Mouse (Mus musculus) hindbrain, embryonic 10.5 days (tissue): ENCODE data around the gene Nubp2. TPM values are rescaled to one million over a fixed set of nuclear protein-coding genes. Genes with fewer than 3 reads are reported as not detected.

Experiments
- DNase-seq: peaks from one replicate; pipeline ENCODE4 v3.0.0-alpha.2; 2017; ENCODE audit warnings: low spot score
- H3K27ac ChIP-seq: fragments of 300-500 bp; sonication (generic); 2 replicates; pipeline ENCODE4 v1.5.1; 2016; ENCODE audit warnings: mild to moderate bottlenecking, moderate library complexity
- H3K27me3 ChIP-seq: fragments of 300-500 bp; sonication (generic); 2 replicates; pipeline ENCODE4 v1.6.1; 2016; ENCODE audit warnings: mild to moderate bottlenecking; ENCODE audit not compliant: poor library complexity, insufficient read depth, severe bottlenecking
- H3K36me3 ChIP-seq: fragments of 300-500 bp; sonication (generic); 2 replicates; pipeline ENCODE4 v1.6.1; 2016; ENCODE audit warnings: mild to moderate bottlenecking, moderate library complexity
- H3K4me1 ChIP-seq: fragments of 300-500 bp; sonication (generic); replicated peaks from 2 replicates; pipeline ENCODE4 v1.6.1; 2016; ENCODE audit warnings: mild to moderate bottlenecking
- H3K4me3 ChIP-seq: fragments of 300-500 bp; sonication (generic); 2 replicates; pipeline ENCODE4 v1.5.1; 2016; ENCODE audit warnings: mild to moderate bottlenecking, moderate library complexity
- H3K9me3 ChIP-seq: fragments of 300-500 bp; sonication (generic); 2 replicates; pipeline ENCODE4 v1.6.1; 2016; ENCODE audit warnings: mild to moderate bottlenecking, moderate library complexity
- whole genome bisulfite sequencing: fragments of 180-500 bp; shearing (Covaris S2); methylation state at CpG from one replicate; pipeline ENCODE4 v1.1.7; 2016; 5-methylcytosine and 5-hydroxymethylcytosine counted together
- polyA plus RNA-seq: library from polyadenylated mRNA; unstranded; fragments of >200 nt; fragmentation: Nextera tagmentation; extraction: Ambion mirVana; gene quantifications from 2 replicates; pipeline ENCODE4 v1.2.1, GENCODE M21; 2016

The Nubp2 gene
- polyA plus RNA-seq, 1 experiment from 2014 or later: 95.5 TPM

DNA sequence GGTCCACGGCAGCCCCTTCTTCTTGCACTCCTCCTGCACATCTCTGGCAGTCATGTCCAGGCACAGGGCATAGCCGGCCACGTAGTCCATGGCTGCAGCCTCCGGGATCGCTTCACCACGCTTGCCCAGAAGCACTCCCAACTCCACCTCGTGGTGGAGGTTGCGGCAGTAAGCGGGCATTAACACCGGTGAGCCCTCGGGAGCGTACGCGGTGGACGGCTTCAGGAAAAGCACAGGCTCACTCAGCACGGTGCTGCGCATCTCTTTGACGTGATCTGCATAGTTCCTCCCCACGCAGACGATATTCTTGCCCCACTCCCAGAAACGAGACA lies 36.5 kb downstream of the Nubp2 start:
- no peaks in the 10 kb centered on the region for H3K9me3 ChIP-seq
- WGBS: under 1% methylated on average over 21 of the region's 21 CpGs
- peaks cover 29% of the 10 kb centered on the region for H3K4me1 ChIP-seq
- peak overlapping the region; percentile 70 for H3K4me3 ChIP-seq
- peak overlapping the region; percentile 93 for H3K27ac ChIP-seq
- H3K36me3 ChIP-seq: peaks cover 13% of the 10 kb centered on the region
- H3K27me3 ChIP-seq: peaks cover 10% of the 10 kb centered on the region
- DNase-seq: no peak

DNA sequence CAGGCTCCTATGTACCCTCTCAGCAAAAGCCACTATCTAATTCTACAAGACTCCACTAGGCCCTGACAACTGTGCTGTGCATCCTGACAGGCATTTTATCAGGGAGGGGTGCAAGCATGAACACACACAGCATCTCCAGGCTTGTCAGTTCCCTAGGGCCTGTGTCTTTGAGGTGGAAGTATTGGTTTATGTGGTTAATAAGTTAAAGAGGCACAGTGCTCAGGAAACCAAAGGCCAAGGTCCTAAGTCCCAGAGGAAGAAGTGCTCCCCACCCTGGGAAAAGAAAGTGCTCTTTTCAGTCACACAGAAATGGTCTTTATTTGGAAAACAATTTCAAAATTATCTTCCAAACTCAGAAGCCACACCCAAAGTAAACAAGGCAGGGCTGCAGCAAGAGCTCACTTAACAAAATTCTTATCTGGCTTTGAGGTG lies 37.5 kb downstream of the Nubp2 start:
- peaks cover 29% of the 10 kb centered on the region for H3K4me1 ChIP-seq
- H3K27ac ChIP-seq: no peak overlapping the region; the same call in 1 of the 2 replicates
- H3K4me3 ChIP-seq: peak overlapping the region; percentile 70
- peaks cover 17% of the 10 kb centered on the region for H3K27me3 ChIP-seq
- H3K9me3 ChIP-seq: no peaks in the 10 kb centered on the region
- DNase-seq: no peak
- peaks cover 9% of the 10 kb centered on the region for H3K36me3 ChIP-seq

DNA sequence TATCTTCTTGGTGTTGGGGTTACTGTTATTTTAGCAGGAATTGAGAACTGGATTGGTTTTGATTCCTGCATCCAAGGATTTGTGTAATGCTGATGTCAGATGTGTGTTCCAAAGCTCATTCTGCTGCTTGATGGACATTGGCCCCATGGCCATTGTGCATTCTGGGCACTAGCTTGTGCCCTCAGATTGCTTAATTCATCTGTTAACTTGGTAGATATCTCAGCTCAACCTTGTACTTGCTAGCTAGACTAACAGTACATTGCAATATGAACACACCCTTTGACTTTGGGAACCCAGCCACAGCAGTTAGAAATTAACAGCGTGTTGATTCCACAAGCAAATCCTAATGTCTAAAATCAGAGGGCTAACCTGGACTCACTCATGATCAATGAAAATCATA lies 38.8 kb downstream of the Nubp2 start:
- DNase-seq: no peak
- H3K4me1 ChIP-seq: peaks cover 29% of the 10 kb centered on the region
- no peak overlapping the region for H3K4me3 ChIP-seq
- no peaks in the 10 kb centered on the region for H3K36me3 ChIP-seq
- no peaks in the 10 kb centered on the region for H3K9me3 ChIP-seq
- no peak overlapping the region for H3K27ac ChIP-seq
- 94% methylated on average over 1 of the region's 1 CpGs for WGBS
- peaks cover 17% of the 10 kb centered on the region for H3K27me3 ChIP-seq

DNA sequence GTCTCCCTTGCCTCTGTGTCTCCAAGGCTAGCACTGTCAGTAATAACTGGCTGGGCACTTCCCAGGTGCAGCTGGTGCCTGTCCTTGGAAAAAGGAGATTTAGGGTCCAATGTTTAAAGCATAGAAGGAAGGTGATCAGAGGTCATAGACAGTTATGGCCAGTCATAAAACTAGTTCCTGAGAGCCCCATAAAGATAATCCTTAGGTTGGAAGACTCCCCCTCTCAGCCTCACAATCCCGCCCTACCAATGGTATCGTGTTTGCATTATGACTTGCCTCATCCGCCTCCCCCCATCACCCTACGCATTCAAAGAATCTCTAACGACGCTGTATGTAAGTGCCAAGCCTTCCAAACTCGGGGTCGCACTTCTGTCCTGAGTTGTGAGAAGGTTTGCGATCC lies 41.6 kb downstream of the Nubp2 start:
- no peaks in the 10 kb centered on the region for H3K36me3 ChIP-seq
- no peaks in the 10 kb centered on the region for H3K9me3 ChIP-seq
- no peak overlapping the region for H3K4me3 ChIP-seq
- H3K27ac ChIP-seq: no peak overlapping the region
- peaks cover 7% of the 10 kb centered on the region; the same call in 1 of the 2 replicates for H3K27me3 ChIP-seq
- no peak for DNase-seq
- peaks cover 13% of the 10 kb centered on the region for H3K4me1 ChIP-seq
- 55% methylated on average over 9 of the region's 9 CpGs for WGBS

DNA sequence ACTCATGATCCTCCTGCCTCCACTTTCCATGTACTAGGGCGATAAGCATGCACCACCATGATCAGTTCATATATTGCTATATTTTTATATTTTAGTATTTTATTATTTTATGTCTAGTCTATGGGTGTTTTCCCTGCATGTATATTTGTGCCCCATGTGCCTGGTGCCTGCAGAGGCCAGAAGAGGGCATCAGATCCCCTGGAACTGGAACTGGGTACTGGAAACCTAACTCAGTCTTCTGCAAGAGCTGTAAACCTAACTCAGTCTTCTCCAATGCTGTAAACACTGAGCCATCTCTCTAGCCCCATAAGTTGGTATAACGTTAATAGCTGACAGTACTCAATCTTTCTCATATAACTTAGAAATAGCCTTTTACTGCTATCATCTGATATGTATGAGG lies 43.5 kb downstream of the Nubp2 start:
- no peaks in the 10 kb centered on the region for H3K36me3 ChIP-seq
- 60% methylated on average over 2 of the region's 2 CpGs for WGBS
- H3K4me3 ChIP-seq: no peak overlapping the region
- no peak for DNase-seq
- no peaks in the 10 kb centered on the region for H3K4me1 ChIP-seq
- no peaks in the 10 kb centered on the region for H3K9me3 ChIP-seq
- H3K27me3 ChIP-seq: peaks cover 7% of the 10 kb centered on the region; the same call in 1 of the 2 replicates
- no peak overlapping the region for H3K27ac ChIP-seq

DNA sequence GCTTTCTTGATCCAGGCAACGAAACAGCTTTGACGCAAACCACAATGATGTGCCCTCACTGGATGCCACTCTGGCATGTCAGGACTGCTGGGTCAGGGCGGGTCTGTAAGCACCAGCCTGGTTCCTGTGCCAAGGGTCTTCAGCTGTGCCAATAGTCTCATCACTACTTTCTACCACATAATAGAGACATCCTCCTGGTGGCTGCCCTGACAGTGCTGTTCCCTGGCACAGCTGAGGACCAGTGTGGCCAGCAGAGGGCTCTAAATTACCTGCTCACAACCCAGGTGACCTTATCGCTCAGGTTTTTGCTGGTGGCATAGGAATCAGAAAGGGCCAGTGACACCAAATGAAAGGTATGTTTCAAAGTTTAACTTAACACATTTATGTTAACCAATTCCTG lies 45.0 kb downstream of the Nubp2 start:
- Histone ChIP-seq H3K36me3 (no peaks in the 10 kb centered on the region), H3K27ac (no peak overlapping the region), H3K9me3 (no peaks in the 10 kb centered on the region), H3K27me3 (peaks cover 7% of the 10 kb centered on the region; the same call in 1 of the 2 replicates), H3K4me3 (no peak overlapping the region), H3K4me1 (no peaks in the 10 kb centered on the region)
- no peak for DNase-seq
- WGBS: 55% methylated on average over 4 of the region's 4 CpGs

DNA sequence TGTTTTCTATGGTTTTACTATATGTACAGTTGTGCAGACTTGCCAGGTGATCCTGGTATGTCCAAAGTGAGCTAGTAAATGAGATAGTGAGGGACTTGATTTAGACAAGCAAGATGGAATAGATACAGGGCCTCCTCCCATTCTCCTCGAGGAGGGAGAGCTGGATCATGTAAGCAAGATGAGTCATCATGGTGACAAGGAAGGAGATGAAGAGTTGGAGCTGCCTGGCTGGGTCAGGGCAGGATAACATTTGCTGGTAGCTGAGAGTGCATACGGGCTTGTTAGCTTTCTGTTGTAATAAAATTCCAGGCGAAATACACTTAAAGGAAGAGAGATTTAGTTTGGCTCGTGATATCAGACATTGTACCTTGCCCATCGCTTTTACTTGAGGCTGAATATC lies 45.8 kb downstream of the Nubp2 start:
- 70% methylated on average over 5 of the region's 5 CpGs for WGBS
- no peak for DNase-seq
- no peaks in the 10 kb centered on the region for H3K9me3 ChIP-seq

DNA sequence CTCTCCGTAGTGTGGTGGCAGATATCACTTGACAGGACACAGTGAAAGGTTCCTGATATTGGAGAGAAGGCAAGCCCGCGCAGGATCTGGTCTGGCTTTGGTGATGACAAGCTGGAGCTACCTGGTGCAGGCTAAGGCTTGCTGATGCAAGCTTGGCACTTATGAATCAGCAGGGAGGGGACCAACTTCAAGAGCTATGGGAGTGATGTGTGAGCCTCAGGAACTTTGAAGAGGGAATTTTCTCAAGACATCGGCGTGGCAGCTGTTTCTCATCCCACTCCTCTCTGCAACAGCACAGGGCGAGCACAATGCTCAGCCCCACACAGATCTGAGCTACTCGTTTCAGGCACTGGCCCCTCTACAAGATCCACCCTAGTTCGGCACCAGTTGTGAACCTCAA lies 46.3 kb downstream of the Nubp2 start, which contains the start of gene Hagh:
TSS of gene Hagh (plus strand) at position 302 of the 400 bp plus-strand sequence.
- H3K9me3 ChIP-seq: no peaks in the 10 kb centered on the region
- no peak within 1 kb of the TSS for H3K27ac ChIP-seq
- no peak within 1 kb of the TSS for H3K4me3 ChIP-seq
- peaks cover 7% of the 10 kb centered on the region; the same call in 1 of the 2 replicates for H3K27me3 ChIP-seq
- H3K4me1 ChIP-seq: no peaks in the 10 kb centered on the region
- H3K36me3 ChIP-seq: no peaks in the 10 kb centered on the region
- 71% methylated on average over 8 of the region's 8 CpGs for WGBS
- no peak for DNase-seq

More for the DNA sequence above, 45.8 kb downstream of the Nubp2 start:
- H3K4me3 ChIP-seq: no peak overlapping the region
- peaks cover 7% of the 10 kb centered on the region; the same call in 1 of the 2 replicates for H3K27me3 ChIP-seq
- H3K27ac ChIP-seq: no peak overlapping the region
- H3K4me1 ChIP-seq: no peaks in the 10 kb centered on the region
- no peaks in the 10 kb centered on the region for H3K36me3 ChIP-seq

Other genes starting within 250 kb of the Nubp2 start
- gene Slc9a3r2, start 236.0 kb downstream of the Nubp2 start, polyA plus RNA-seq: 34.2 and 39.2 TPM in 2 replicates
- not detected in 2 replicates for gene Npw, start 227.9 kb downstream of the Nubp2 start, polyA plus RNA-seq
- gene Zfp598, start 216.7 kb downstream of the Nubp2 start, polyA plus RNA-seq: 26.2 and 28.6 TPM in 2 replicates
- gene Syngr3, start 196.4 kb downstream of the Nubp2 start, polyA plus RNA-seq: 9.2 and 15.1 TPM in 2 replicates
- gene Gfer, start 190.2 kb downstream of the Nubp2 start, polyA plus RNA-seq: 49.7 and 50.9 TPM in 2 replicates
- gene Noxo1, start 190.1 kb downstream of the Nubp2 start, polyA plus RNA-seq: 1.5 and 1.8 TPM in 2 replicates
- gene Tbl3, start 178.7 kb downstream of the Nubp2 start, polyA plus RNA-seq: 133 and 140 TPM in 2 replicates
- 0.22 TPM in 2 replicates for gene Rnf151, start 168.3 kb downstream of the Nubp2 start, polyA plus RNA-seq
- 1,403 and 1,781 TPM in 2 replicates for gene Rps2, start 168.2 kb downstream of the Nubp2 start, polyA plus RNA-seq
- 212 and 240 TPM in 2 replicates for gene Ndufb10, start 161.9 kb downstream of the Nubp2 start, polyA plus RNA-seq
- gene Rpl3l, start 158.5 kb downstream of the Nubp2 start, polyA plus RNA-seq: not detected in 2 replicates
- 21.4 and 23.4 TPM in 2 replicates for gene Msrb1, start 149.7 kb downstream of the Nubp2 start, polyA plus RNA-seq
- 1.5 and 2.0 TPM in 2 replicates for gene Hs3st6, start 133.4 kb downstream of the Nubp2 start, polyA plus RNA-seq
- gene Meiob, start 82.1 kb downstream of the Nubp2 start, polyA plus RNA-seq: 0.10 TPM in 1 of 2 replicates, not detected in the other
- 30.7 and 34.3 TPM in 2 replicates for gene Hagh, start 46.2 kb downstream of the Nubp2 start, polyA plus RNA-seq
- gene Fahd1, start 36.0 kb downstream of the Nubp2 start, polyA plus RNA-seq: 18.4 and 20.7 TPM in 2 replicates
- 0.58 and 0.65 TPM in 2 replicates for gene Igfals, start 20.4 kb downstream of the Nubp2 start, polyA plus RNA-seq
- 48.9 and 53.4 TPM in 2 replicates for gene Spsb3, start 294 bp upstream of the Nubp2 start, polyA plus RNA-seq
- 30.8 and 36.3 TPM in 2 replicates for gene Eme2, start 8.7 kb upstream of the Nubp2 start, polyA plus RNA-seq
- gene Mrps34, start 8.8 kb upstream of the Nubp2 start, polyA plus RNA-seq: 96.7 and 102 TPM in 2 replicates
- gene Nme3, start 10.2 kb upstream of the Nubp2 start, polyA plus RNA-seq: 44.7 and 46.5 TPM in 2 replicates
- gene Mapk8ip3, start 50.6 kb upstream of the Nubp2 start, polyA plus RNA-seq: 51.4 and 61.7 TPM in 2 replicates
- 358 and 426 TPM in 2 replicates for gene Jpt2, start 74.3 kb upstream of the Nubp2 start, polyA plus RNA-seq
- gene Cramp1l, start 129.4 kb upstream of the Nubp2 start, polyA plus RNA-seq: 7.9 and 9.1 TPM in 2 replicates
- 25.1 and 31.7 TPM in 2 replicates for gene Ift140, start 129.7 kb upstream of the Nubp2 start, polyA plus RNA-seq
- 13.0 and 13.7 TPM in 2 replicates for gene Tmem204, start 197.2 kb upstream of the Nubp2 start, polyA plus RNA-seq
- 49.9 and 52.3 TPM in 2 replicates for gene Telo2, start 229.6 kb upstream of the Nubp2 start, polyA plus RNA-seq
- gene Ptx4, start 234.4 kb upstream of the Nubp2 start, polyA plus RNA-seq: not detected in 2 replicates
- 23.5 and 24.7 TPM in 2 replicates for gene Clcn7, start 247.0 kb upstream of the Nubp2 start, polyA plus RNA-seq